Mouse (Mus musculus): ENCODE measurements at regions not wholly inside any gene's neighbourhood (a gene's known extent, or its start where the extent isn't known, plus 50 kb on each side); places are given as distances from the start of the nearest gene placed in this dataset.
"Not testable (repeated sequence)": the region's sequence is repeated elsewhere in the genome, so short reads cannot be mapped to it uniquely, and the experiment has no call there.

GRCm38 (mm10) chr12:117379103-117379850 is 137.0 kb upstream of the Rapgef5 start:
- Histone ChIP-seq H3K36me3 (no peaks in the 10 kb centered on the region), H3K27ac (ENCODE audit: poor library complexity, severe bottlenecking) (no peak overlapping the region), H3K9me3 (replicated peaks) (no peaks in the 10 kb centered on the region), H3K4me2 (no peak overlapping the region), H3K9ac (no peak overlapping the region), H3K27me3 (replicated peaks) (no peaks in the 10 kb centered on the region), H3K4me1 (replicated peaks) (peaks cover 5% of the 10 kb centered on the region), H3K4me3 (no peak overlapping the region)
- no peak for ATAC-seq (ENCODE audit: insufficient number of reproducible peaks, low FRiP score)
- WGBS: 79% methylated on average over 16 of the region's 16 CpGs

GRCm38 (mm10) chr12:117380836-117381235 is 135.4 kb upstream of the Rapgef5 start:
- H3K4me3 ChIP-seq: no peak overlapping the region
- H3K4me2 ChIP-seq: no peak overlapping the region
- H3K9ac ChIP-seq: no peak overlapping the region
- H3K36me3 ChIP-seq: no peaks in the 10 kb centered on the region
- no peak for ATAC-seq (ENCODE audit: insufficient number of reproducible peaks, low FRiP score)
- 69% methylated on average over 6 of the region's 6 CpGs for WGBS
- no peak overlapping the region for H3K27ac ChIP-seq (ENCODE audit: poor library complexity, severe bottlenecking)
- H3K4me1 ChIP-seq (replicated peaks): peaks cover 5% of the 10 kb centered on the region
- H3K9me3 ChIP-seq (replicated peaks): no peaks in the 10 kb centered on the region
- H3K27me3 ChIP-seq (replicated peaks): no peaks in the 10 kb centered on the region

GRCm38 (mm10) chr12:117382727-117383126 is 133.6 kb upstream of the Rapgef5 start:
- H3K9me3 ChIP-seq (replicated peaks); H3K4me3 ChIP-seq; ATAC-seq (ENCODE audit: insufficient number of reproducible peaks, low FRiP score); H3K27ac ChIP-seq (ENCODE audit: poor library complexity, severe bottlenecking); H3K9ac ChIP-seq; H3K4me1 ChIP-seq (replicated peaks); H3K36me3 ChIP-seq; H3K4me2 ChIP-seq; H3K27me3 ChIP-seq (replicated peaks): not testable (repeated sequence)
- 52% methylated on average over 1 of the region's 4 CpGs for WGBS

GRCm38 (mm10) chr12:117385072-117385666 is 131.1 kb upstream of the Rapgef5 start:
- no peak overlapping the region for H3K4me2 ChIP-seq
- no peaks in the 10 kb centered on the region for H3K36me3 ChIP-seq
- no peak overlapping the region for H3K27ac ChIP-seq (ENCODE audit: poor library complexity, severe bottlenecking)
- 0 out of 2 replicates have a peak, but pooled peaks have one; percentile 45 for ATAC-seq (ENCODE audit: insufficient number of reproducible peaks, low FRiP score)
- H3K9me3 ChIP-seq (replicated peaks): no peaks in the 10 kb centered on the region
- no peak overlapping the region for H3K4me3 ChIP-seq
- H3K27me3 ChIP-seq (replicated peaks): no peaks in the 10 kb centered on the region; the same call in 1 of the 2 replicates
- H3K9ac ChIP-seq: no peak overlapping the region
- WGBS: 16% methylated on average over 6 of the region's 6 CpGs
- peaks cover 10% of the 10 kb centered on the region for H3K4me1 ChIP-seq (replicated peaks)

GRCm38 (mm10) chr12:117385697-117386096 is 130.6 kb upstream of the Rapgef5 start:
- Histone ChIP-seq H3K4me2 (no peak overlapping the region), H3K9ac (no peak overlapping the region), H3K9me3 (replicated peaks) (no peaks in the 10 kb centered on the region), H3K4me3 (no peak overlapping the region), H3K4me1 (replicated peaks) (peaks cover 10% of the 10 kb centered on the region), H3K27ac (ENCODE audit: poor library complexity, severe bottlenecking) (no peak overlapping the region), H3K36me3 (no peaks in the 10 kb centered on the region), H3K27me3 (replicated peaks) (no peaks in the 10 kb centered on the region; the same call in 1 of the 2 replicates)
- ATAC-seq (ENCODE audit: insufficient number of reproducible peaks, low FRiP score): no peak
- 87% methylated on average over 1 of the region's 1 CpGs for WGBS

- no peak for ATAC-seq (ENCODE audit: insufficient number of reproducible peaks, low FRiP score)
- Histone ChIP-seq H3K36me3 (no peaks in the 10 kb centered on the region), H3K4me3 (no peak overlapping the region), H3K27me3 (replicated peaks) (no peaks in the 10 kb centered on the region; the same call in 1 of the 2 replicates), H3K4me2 (no peak overlapping the region; the same call in 1 of the 2 replicates), H3K4me1 (replicated peaks) (peaks cover 10% of the 10 kb centered on the region), H3K9ac (no peak overlapping the region), H3K9me3 (replicated peaks) (no peaks in the 10 kb centered on the region), H3K27ac (ENCODE audit: poor library complexity, severe bottlenecking) (no peak overlapping the region)
- WGBS: 61% methylated on average over 9 of the region's 9 CpGs
These were observed 129.3 kb upstream of the Rapgef5 start for GRCm38 (mm10) chr12:117386957-117387356.

GRCm38 (mm10) chr12:117389516-117390347 is 126.5 kb upstream of the Rapgef5 start:
- 0 out of 2 replicates have a peak, but pooled peaks have one; percentile 45 for ATAC-seq (ENCODE audit: insufficient number of reproducible peaks, low FRiP score)
- H3K36me3 ChIP-seq: no peaks in the 10 kb centered on the region
- H3K4me1 ChIP-seq (replicated peaks): peaks cover 10% of the 10 kb centered on the region
- no peak overlapping the region for H3K4me2 ChIP-seq
- no peaks in the 10 kb centered on the region for H3K9me3 ChIP-seq (replicated peaks)
- 51% methylated on average over 7 of the region's 7 CpGs for WGBS
- no peak overlapping the region for H3K9ac ChIP-seq
- H3K4me3 ChIP-seq: no peak overlapping the region
- no peaks in the 10 kb centered on the region; the same call in 1 of the 2 replicates for H3K27me3 ChIP-seq (replicated peaks)
- no peak overlapping the region for H3K27ac ChIP-seq (ENCODE audit: poor library complexity, severe bottlenecking)

GRCm38 (mm10) chr12:117397512-117397911 is 118.8 kb upstream of the Rapgef5 start:
- H3K4me2 ChIP-seq: no peak overlapping the region
- no peak overlapping the region for H3K4me3 ChIP-seq
- no peaks in the 10 kb centered on the region for H3K27me3 ChIP-seq (replicated peaks)
- no peak for ATAC-seq (ENCODE audit: insufficient number of reproducible peaks, low FRiP score)
- no peaks in the 10 kb centered on the region for H3K36me3 ChIP-seq
- H3K9me3 ChIP-seq (replicated peaks): no peaks in the 10 kb centered on the region
- no peaks in the 10 kb centered on the region for H3K4me1 ChIP-seq (replicated peaks)
- H3K9ac ChIP-seq: no peak overlapping the region
- no peak overlapping the region for H3K27ac ChIP-seq (ENCODE audit: poor library complexity, severe bottlenecking)
- WGBS: 82% methylated on average over 3 of the region's 3 CpGs

GRCm38 (mm10) chr12:117403513-117404156 is 112.6 kb upstream of the Rapgef5 start:
- H3K4me2 ChIP-seq: no peak overlapping the region
- no peak overlapping the region for H3K9ac ChIP-seq
- 10% methylated on average over 7 of the region's 7 CpGs for WGBS
- H3K27me3 ChIP-seq (replicated peaks): no peaks in the 10 kb centered on the region
- peak; percentile 51; the same call in 1 of the 2 replicates for ATAC-seq (ENCODE audit: insufficient number of reproducible peaks, low FRiP score)
- H3K4me3 ChIP-seq: no peak overlapping the region
- no peaks in the 10 kb centered on the region for H3K36me3 ChIP-seq
- no peaks in the 10 kb centered on the region for H3K9me3 ChIP-seq (replicated peaks)
- H3K27ac ChIP-seq (ENCODE audit: poor library complexity, severe bottlenecking): no peak overlapping the region
- H3K4me1 ChIP-seq (replicated peaks): peaks cover 10% of the 10 kb centered on the region

- Histone ChIP-seq H3K9me3 (replicated peaks) (no peaks in the 10 kb centered on the region), H3K4me1 (replicated peaks) (peaks cover 10% of the 10 kb centered on the region), H3K4me3 (no peak overlapping the region), H3K9ac (no peak overlapping the region), H3K27ac (ENCODE audit: poor library complexity, severe bottlenecking) (no peak overlapping the region), H3K4me2 (no peak overlapping the region), H3K36me3 (no peaks in the 10 kb centered on the region), H3K27me3 (replicated peaks) (no peaks in the 10 kb centered on the region)
- 37% methylated on average over 5 of the region's 5 CpGs for WGBS
- peak; percentile 66 for ATAC-seq (ENCODE audit: insufficient number of reproducible peaks, low FRiP score)
These were observed 112.0 kb upstream of the Rapgef5 start for GRCm38 (mm10) chr12:117404157-117404752.
